Mouse (Mus musculus) embryonic facial prominence, embryonic 11.5 days (tissue): ENCODE results near the gene Fgf4. TPM values are rescaled to one million over a fixed set of nuclear protein-coding genes. Genes with fewer than 3 reads are reported as not detected.
A peak's percentile ranks its signal among the peaks of the same experiment; 100 is the strongest.

Experiments used
- ATAC-seq: fragments of 200-750 bp; cut with Nextera tagmentation; replicated peaks from 2 replicates; pipeline ENCODE4 v1.8.0; 2017; ENCODE audit warnings: low read depth; ENCODE audit not compliant: insufficient number of reproducible peaks, low FRiP score, low TSS enrichment
- DNase-seq: peaks from one replicate; pipeline ENCODE4 v3.0.0-alpha.2; 2015; ENCODE audit warnings: low spot score
- H3K27ac ChIP-seq: fragments of 300-500 bp; sonication (generic); replicated peaks from 2 replicates; pipeline ENCODE4 v1.5.1; 2014; ENCODE audit warnings: mild to moderate bottlenecking, low read depth, low read length, control low read depth
- H3K27me3 ChIP-seq: fragments of 300-500 bp; sonication (generic); 2 replicates; pipeline ENCODE4 v1.6.1; 2014; ENCODE audit warnings: mild to moderate bottlenecking, low read length, moderate library complexity, mixed read lengths; ENCODE audit not compliant: control insufficient read depth, insufficient read depth
- H3K36me3 ChIP-seq: fragments of 300-500 bp; sonication (generic); replicated peaks from 2 replicates; pipeline ENCODE4 v1.6.1; 2014; ENCODE audit warnings: low read depth, mild to moderate bottlenecking, low read length, moderate library complexity, mixed read lengths; ENCODE audit not compliant: control insufficient read depth, insufficient read depth
- H3K4me1 ChIP-seq: fragments of 300-500 bp; sonication (generic); 2 replicates; pipeline ENCODE4 v1.6.1; 2014; ENCODE audit warnings: low read length, mixed read lengths; ENCODE audit not compliant: control insufficient read depth, insufficient read depth
- H3K4me2 ChIP-seq: fragments of 300-500 bp; sonication (generic); 2 replicates; pipeline ENCODE4 v1.6.1; 2014; ENCODE audit warnings: low read depth, mild to moderate bottlenecking, control low read depth, low read length, moderate library complexity
- H3K4me3 ChIP-seq: fragments of 300-500 bp; sonication (generic); 2 replicates; pipeline ENCODE4 v1.5.1; 2014; ENCODE audit warnings: low read depth, low read length, control low read depth
- H3K9ac ChIP-seq: fragments of 300-500 bp; sonication (generic); replicated peaks from 2 replicates; pipeline ENCODE4 v1.6.1; 2014; ENCODE audit warnings: mild to moderate bottlenecking, control low read depth, low read length
- H3K9me3 ChIP-seq: fragments of 300-500 bp; sonication (generic); replicated peaks from 2 replicates; pipeline ENCODE4 v1.6.1; 2016; ENCODE audit warnings: mild to moderate bottlenecking, low read length, inconsistent platforms, mixed read lengths; ENCODE audit not compliant: control insufficient read depth
- WGBS: fragments of 180-500 bp; shearing (Covaris S2); extraction: QIAGEN DNeasy Blood & Tissue Kit; methylation state at CpG from one replicate; pipeline ENCODE4 v1.1.7; 2014; 5-methylcytosine and 5-hydroxymethylcytosine counted together
- polyA plus RNA-seq: library from polyadenylated mRNA; unstranded; fragments of >200 nt; fragmentation: Nextera tagmentation; extraction: Ambion mirVana; gene quantifications from 2 replicates; pipeline ENCODE4 v1.2.1, GENCODE M21; 2014

Fgf4 gene
- polyA plus RNA-seq, 1 experiment from 2014 or later = 0.07 TPM

- H3K9me3 ChIP-seq = no peaks in the 10 kb centered on the region
- H3K36me3 ChIP-seq = no peaks in the 10 kb centered on the region
- 74% methylated on average over 1 of the region's 1 CpGs for WGBS
- no peak overlapping the region for H3K27ac ChIP-seq
- no peak overlapping the region for H3K9ac ChIP-seq
- H3K4me1 ChIP-seq = peaks cover 7% of the 10 kb centered on the region
- H3K27me3 ChIP-seq = peaks cover 44% of the 10 kb centered on the region
- no peak overlapping the region for H3K4me3 ChIP-seq
- ATAC-seq = no peak
- DNase-seq = no peak
- H3K4me2 ChIP-seq = no peak overlapping the region
Measured at GRCm38 (mm10) chr7:144858702-144859101, 11.5 kb downstream of the Fgf4 start.

GRCm38 (mm10) chr7:144861056-144861768 lies 14.0 kb downstream of the Fgf4 start:
- H3K36me3 ChIP-seq = no peaks in the 10 kb centered on the region
- H3K4me1 ChIP-seq = peaks cover 7% of the 10 kb centered on the region
- peaks cover 66% of the 10 kb centered on the region for H3K27me3 ChIP-seq
- ATAC-seq (no peak), DNase-seq (no peak)
- no peak overlapping the region for H3K27ac ChIP-seq
- H3K9me3 ChIP-seq = no peaks in the 10 kb centered on the region
- no peak overlapping the region for H3K9ac ChIP-seq
- WGBS = 1% methylated on average over 63 of the region's 72 CpGs
- H3K4me3 ChIP-seq = peak overlapping the region; percentile 17
- peak overlapping the region; percentile 34 for H3K4me2 ChIP-seq

- H3K4me3 ChIP-seq = peak overlapping the region; percentile 17
- no peak overlapping the region for H3K27ac ChIP-seq
- ATAC-seq = no peak
- no peak for DNase-seq
- under 1% methylated on average over 28 of the region's 28 CpGs for WGBS
- peaks cover 66% of the 10 kb centered on the region for H3K27me3 ChIP-seq
- H3K9ac ChIP-seq = no peak overlapping the region
- no peaks in the 10 kb centered on the region for H3K36me3 ChIP-seq
- H3K4me2 ChIP-seq = peak overlapping the region; percentile 34
- H3K4me1 ChIP-seq = peaks cover 7% of the 10 kb centered on the region
- H3K9me3 ChIP-seq = no peaks in the 10 kb centered on the region
Measured at GRCm38 (mm10) chr7:144861769-144862070, 14.6 kb downstream of the Fgf4 start.

GRCm38 (mm10) chr7:144862126-144862525 lies 15.0 kb downstream of the Fgf4 start:
- Histone ChIP-seq H3K27ac (no peak overlapping the region), H3K4me3 (no peak overlapping the region), H3K27me3 (peaks cover 66% of the 10 kb centered on the region), H3K9ac (no peak overlapping the region), H3K36me3 (no peaks in the 10 kb centered on the region), H3K4me1 (peaks cover 7% of the 10 kb centered on the region), H3K4me2 (no peak overlapping the region), H3K9me3 (no peaks in the 10 kb centered on the region)
- under 1% methylated on average over 15 of the region's 15 CpGs for WGBS
- ATAC-seq (no peak), DNase-seq (no peak)

GRCm38 (mm10) chr7:144862712-144863111 lies 15.5 kb downstream of the Fgf4 start:
- no peak overlapping the region for H3K27ac ChIP-seq
- H3K36me3 ChIP-seq = no peaks in the 10 kb centered on the region
- H3K27me3 ChIP-seq = peaks cover 66% of the 10 kb centered on the region
- DNase-seq (no peak), ATAC-seq (no peak)
- no peak overlapping the region for H3K9ac ChIP-seq
- 2% methylated on average over 18 of the region's 18 CpGs for WGBS
- H3K4me3 ChIP-seq = no peak overlapping the region
- no peaks in the 10 kb centered on the region for H3K9me3 ChIP-seq
- H3K4me1 ChIP-seq = peaks cover 7% of the 10 kb centered on the region
- H3K4me2 ChIP-seq = no peak overlapping the region

- Histone ChIP-seq H3K4me2 (no peak overlapping the region), H3K27me3 (peaks cover 66% of the 10 kb centered on the region), H3K27ac (no peak overlapping the region), H3K4me1 (peaks cover 7% of the 10 kb centered on the region), H3K9ac (no peak overlapping the region), H3K9me3 (no peaks in the 10 kb centered on the region), H3K36me3 (no peaks in the 10 kb centered on the region), H3K4me3 (no peak overlapping the region)
- no peak for ATAC-seq
- under 1% methylated on average over 11 of the region's 11 CpGs for WGBS
- DNase-seq = peak; percentile 14
Measured at GRCm38 (mm10) chr7:144863196-144863595, 16.0 kb downstream of the Fgf4 start.

- ATAC-seq = no peak
- no peak overlapping the region for H3K4me3 ChIP-seq
- WGBS = 33% methylated on average over 3 of the region's 3 CpGs
Measured at GRCm38 (mm10) chr7:144864160-144864670, 17.0 kb downstream of the Fgf4 start.

GRCm38 (mm10) chr7:144867161-144867560 lies 20.0 kb downstream of the Fgf4 start:
- WGBS = 64% methylated on average over 4 of the region's 4 CpGs
- ATAC-seq (no peak), DNase-seq (no peak)
- Histone ChIP-seq H3K4me3 (no peak overlapping the region), H3K4me1 (no peaks in the 10 kb centered on the region), H3K27ac (no peak overlapping the region), H3K9ac (no peak overlapping the region), H3K36me3 (no peaks in the 10 kb centered on the region), H3K9me3 (no peaks in the 10 kb centered on the region), H3K27me3 (peaks cover 37% of the 10 kb centered on the region), H3K4me2 (no peak overlapping the region)

More at GRCm38 (mm10) chr7:144864160-144864670, 17.0 kb downstream of the Fgf4 start:
- Histone ChIP-seq H3K9me3 (no peaks in the 10 kb centered on the region), H3K27me3 (peaks cover 66% of the 10 kb centered on the region), H3K4me1 (peaks cover 7% of the 10 kb centered on the region), H3K4me2 (no peak overlapping the region), H3K9ac (no peak overlapping the region), H3K27ac (no peak overlapping the region), H3K36me3 (no peaks in the 10 kb centered on the region)
- DNase-seq = no peak
